Mouse (Mus musculus) ES-E14 (cell line): ENCODE measurements around the gene Etfb. TPM values are rescaled to one million over a fixed set of nuclear protein-coding genes. Genes with fewer than 3 reads are reported as not detected.

Experiments
- DNase-seq: peaks from one replicate; pipeline ENCODE4 v3.0.0-alpha.2; 2013; ENCODE audit warnings: low read depth, low spot score
- H3K27ac ChIP-seq: 2 replicates; pipeline ENCODE4 v1.5.1; 2012; ENCODE audit warnings: low read depth, mild to moderate bottlenecking, low read length, moderate library complexity, mixed read lengths; ENCODE audit not compliant: poor library complexity, insufficient read depth, severe bottlenecking
- H3K36me3 ChIP-seq: 2 replicates; pipeline ENCODE4 v1.6.1; 2012; ENCODE audit warnings: mild to moderate bottlenecking, low read length, moderate library complexity, mixed read lengths; ENCODE audit not compliant: control insufficient read depth, poor library complexity, insufficient read depth, severe bottlenecking
- H3K4me1 ChIP-seq, 2 experiments: fragments of 150-350 bp in 1 of 2; sonication (generic) in 1 of 2; 2 replicates each; pipeline ENCODE4 v1.6.1; 2012; ENCODE audit warnings: low read length in 2 of 2, mild to moderate bottlenecking in 1 of 2, mixed read lengths in 1 of 2; ENCODE audit not compliant: control insufficient read depth in 2 of 2, insufficient read depth in 2 of 2, poor library complexity in 1 of 2
- H3K4me3 ChIP-seq, 2 experiments: fragments of 150-350 bp in 1 of 2; sonication (generic) in 1 of 2; 2 replicates each; pipeline ENCODE4 v1.5.1; 2012; ENCODE audit warnings: low read length in 2 of 2, low read depth in 1 of 2, mild to moderate bottlenecking in 1 of 2, mixed read lengths in 1 of 2; ENCODE audit not compliant: insufficient read depth in 1 of 2, poor library complexity in 1 of 2, severe bottlenecking in 1 of 2
- H3K9ac ChIP-seq: 2 replicates; pipeline ENCODE4 v1.6.1; 2012; ENCODE audit warnings: low read depth, mild to moderate bottlenecking, low read length, mixed read lengths; ENCODE audit not compliant: poor library complexity, insufficient read depth, severe bottlenecking
- H3K9me3 ChIP-seq: fragments of 150-350 bp; sonication (generic); 2 replicates; pipeline ENCODE4 v1.6.1; 2012; ENCODE audit warnings: low read depth, mild to moderate bottlenecking, low read length; ENCODE audit not compliant: control insufficient read depth, insufficient read depth
- CHD2 ChIP-seq: IDR thresholded peaks from 2 replicates; pipeline ENCODE4 v1.6.1; 2014; ENCODE audit warnings: mild to moderate bottlenecking, low read depth, low read length, inconsistent platforms
- HCFC1 ChIP-seq: IDR thresholded peaks from 2 replicates; pipeline ENCODE4 v1.6.1; 2012; ENCODE audit warnings: low read length, inconsistent platforms, borderline replicate concordance; ENCODE audit not compliant: insufficient read depth
- MAFK ChIP-seq: IDR thresholded peaks from 2 replicates; pipeline ENCODE4 v1.6.1; 2014; ENCODE audit warnings: mild to moderate bottlenecking, low read depth, low read length, inconsistent platforms; ENCODE audit not compliant: insufficient read depth
- ZC3H11A ChIP-seq: IDR thresholded peaks from 2 replicates; pipeline ENCODE4 v1.6.1; 2012; ENCODE audit warnings: low read depth, mild to moderate bottlenecking, inconsistent platforms, low read length, borderline replicate concordance
- ZNF384 ChIP-seq: IDR thresholded peaks from 2 replicates; pipeline ENCODE4 v1.6.1; 2012; ENCODE audit warnings: low read depth, low read length, inconsistent platforms
- in situ Hi-C, 2 experiments: fragments of 600-800 bp; cut with MboI; formaldehyde crosslinking; loops; one replicate each; pipeline ENCODE4 v1.15.1; 2025; ENCODE audit warnings: low sequenced_read_pairs in 2 of 2, inconsistent platforms in 1 of 2; ENCODE audit not compliant: unreplicated experiment in 2 of 2
- total RNA-seq: library from RNA; depleted of rRNA; stranded (reverse); fragments of 300-350 nt; gene quantifications from 2 replicates; pipeline ENCODE4 v1.2.3, GENCODE M21; 2012

The Etfb gene
- total RNA-seq, 1 experiment = 126 TPM

- DNase-seq = no peak
- no peaks in the 10 kb centered on the region for H3K9me3 ChIP-seq
- no peaks in the 10 kb centered on the region for H3K36me3 ChIP-seq
- no peak overlapping the region for H3K9ac ChIP-seq
- H3K4me1 ChIP-seq = peaks cover 0 to 3% of the 10 kb centered on the region in 2 experiments; a peak in 1 of 4 replicates
- in situ Hi-C loops = no loop called here
- no peak overlapping the region for H3K27ac ChIP-seq
- no peak for TF ChIP-seq HCFC1
- no peak for TF ChIP-seq ZC3H11A
- TF ChIP-seq ZNF384 = no peak
- TF ChIP-seq MAFK = no peak
- TF ChIP-seq CHD2 = no peak
- H3K4me3 ChIP-seq = no peak overlapping the region
Measured at GRCm38 (mm10) chr7:43483236-43483635, 39.4 kb downstream of the Etfb start.

GRCm38 (mm10) chr7:43488646-43489045 is 44.8 kb downstream of the Etfb start:
- DNase-seq = no peak
- peaks cover 0 to 7% of the 10 kb centered on the region in 2 experiments; a peak in 1 of 4 replicates for H3K4me1 ChIP-seq
- H3K4me3 ChIP-seq = no peak overlapping the region
- in situ Hi-C loops = no loop called here
- H3K27ac ChIP-seq = no peak overlapping the region
- no peaks in the 10 kb centered on the region for H3K36me3 ChIP-seq
- TF ChIP-seq MAFK (no peak), HCFC1 (no peak), ZC3H11A (no peak), CHD2 (no peak), ZNF384 (no peak)
- H3K9ac ChIP-seq = no peak overlapping the region
- H3K9me3 ChIP-seq = no peaks in the 10 kb centered on the region

GRCm38 (mm10) chr7:43489631-43490125 is 45.8 kb downstream of the Etfb start, which contains the start of gene Iglon5:
Iglon5 (minus strand) TSS chr7:43490075.
- H3K27ac ChIP-seq = no peak within 1 kb of the TSS
- H3K4me3 ChIP-seq = peak within 1 kb of the TSS; percentile 61 to 62
- H3K9ac ChIP-seq = no peak within 1 kb of the TSS
- no peak for DNase-seq
- no peak for TF ChIP-seq ZNF384
- no peak for TF ChIP-seq CHD2
- no peak for TF ChIP-seq ZC3H11A
- no peak for TF ChIP-seq HCFC1
- no peak for TF ChIP-seq MAFK
- no peaks in the 10 kb centered on the region for H3K9me3 ChIP-seq
- no peaks in the 10 kb centered on the region for H3K36me3 ChIP-seq
- H3K4me1 ChIP-seq = peaks cover 0 to 7% of the 10 kb centered on the region in 2 experiments; a peak in 1 of 4 replicates
- in situ Hi-C loops = no loop called here

- in situ Hi-C loops = no loop called here
- no peaks in the 10 kb centered on the region for H3K36me3 ChIP-seq
- H3K4me1 ChIP-seq = peaks cover 0 to 8% of the 10 kb centered on the region in 2 experiments; a peak in 1 of 4 replicates
- TF ChIP-seq HCFC1 (no peak), CHD2 (no peak), ZC3H11A (no peak), MAFK (no peak), ZNF384 (no peak)
- peak overlapping the region; percentile 61 to 62 for H3K4me3 ChIP-seq
- no peak overlapping the region for H3K27ac ChIP-seq
- DNase-seq = no peak
- H3K9me3 ChIP-seq = no peaks in the 10 kb centered on the region
- H3K9ac ChIP-seq = no peak overlapping the region
Measured at GRCm38 (mm10) chr7:43490182-43490584, 46.3 kb downstream of the Etfb start.

GRCm38 (mm10) chr7:43490861-43491260 is 47.0 kb downstream of the Etfb start:
- Histone ChIP-seq H3K4me3 (no peak overlapping the region; a peak in 1 of 4 replicates), H3K27ac (no peak overlapping the region)

More at GRCm38 (mm10) chr7:43490861-43491260, 47.0 kb downstream of the Etfb start:
- Histone ChIP-seq H3K9ac (no peak overlapping the region), H3K36me3 (no peaks in the 10 kb centered on the region), H3K9me3 (no peaks in the 10 kb centered on the region), H3K4me1 (peaks cover 0 to 9% of the 10 kb centered on the region in 2 experiments; a peak in 1 of 4 replicates)
- in situ Hi-C loops = no loop called here
- no peak for DNase-seq
- TF ChIP-seq CHD2 = no peak
